Mouse (Mus musculus): ENCODE data around the gene AA467197. TPM values are rescaled to one million over a fixed set of nuclear protein-coding genes. Genes with fewer than 3 reads are reported as not detected.

The AA467197 gene
- polyA plus RNA-seq, 1 experiment from 2014 or later: 0.34 TPM

GRCm38 (mm10) chr2:122617792-122618191 lies 19.0 kb upstream of the AA467197 start:
- Histone ChIP-seq H3K4me3 (replicated peaks) (no peak overlapping the region), H3K36me3 (no peaks in the 10 kb centered on the region), H3K27ac (no peak overlapping the region), H3K4me2 (no peak overlapping the region), H3K9ac (no peak overlapping the region), H3K27me3 (no peaks in the 10 kb centered on the region), H3K4me1 (no peaks in the 10 kb centered on the region), H3K9me3 (replicated peaks) (no peaks in the 10 kb centered on the region)
- 84% methylated on average over 6 of the region's 6 CpGs for WGBS
- ATAC-seq (replicated peaks; ENCODE audit: low FRiP score): no peak

- ATAC-seq (replicated peaks; ENCODE audit: low FRiP score): no peak
- Histone ChIP-seq H3K4me2 (no peak overlapping the region), H3K27ac (no peak overlapping the region), H3K36me3 (no peaks in the 10 kb centered on the region), H3K9ac (no peak overlapping the region), H3K4me3 (replicated peaks) (no peak overlapping the region), H3K9me3 (replicated peaks) (no peaks in the 10 kb centered on the region), H3K4me1 (no peaks in the 10 kb centered on the region), H3K27me3 (no peaks in the 10 kb centered on the region)
- 70% methylated on average over 4 of the region's 4 CpGs for WGBS
Measured at GRCm38 (mm10) chr2:122618719-122619118, 18.1 kb upstream of the AA467197 start.

- 67% methylated on average over 9 of the region's 9 CpGs for WGBS
- Histone ChIP-seq H3K9ac (no peak overlapping the region), H3K4me1 (no peaks in the 10 kb centered on the region), H3K4me2 (no peak overlapping the region), H3K27ac (no peak overlapping the region), H3K36me3 (no peaks in the 10 kb centered on the region), H3K9me3 (replicated peaks) (no peaks in the 10 kb centered on the region), H3K27me3 (0 out of 2 replicates have a peak, but pooled peaks cover 4% of the 10 kb centered on the region), H3K4me3 (replicated peaks) (no peak overlapping the region)
- no peak for ATAC-seq (replicated peaks; ENCODE audit: low FRiP score)
Measured at GRCm38 (mm10) chr2:122621337-122622110, 15.3 kb upstream of the AA467197 start.

GRCm38 (mm10) chr2:122625930-122626329 lies 10.9 kb upstream of the AA467197 start:
- no peaks in the 10 kb centered on the region for H3K36me3 ChIP-seq
- no peak overlapping the region for H3K4me3 ChIP-seq (replicated peaks)
- H3K4me2 ChIP-seq: no peak overlapping the region
- H3K9me3 ChIP-seq (replicated peaks): no peaks in the 10 kb centered on the region
- H3K27ac ChIP-seq: no peak overlapping the region
- 0 out of 2 replicates have a peak, but pooled peaks cover 9% of the 10 kb centered on the region for H3K27me3 ChIP-seq
- peaks cover 7% of the 10 kb centered on the region; the same call in 1 of the 2 replicates for H3K4me1 ChIP-seq
- no peak overlapping the region for H3K9ac ChIP-seq
- no peak for ATAC-seq (replicated peaks; ENCODE audit: low FRiP score)
- WGBS: 32% methylated on average over 7 of the region's 7 CpGs

GRCm38 (mm10) chr2:122628976-122629375 lies 7.8 kb upstream of the AA467197 start:
- ATAC-seq (replicated peaks; ENCODE audit: low FRiP score): no peak
- Histone ChIP-seq H3K4me2 (no peak overlapping the region), H3K4me1 (peaks cover 19% of the 10 kb centered on the region)

GRCm38 (mm10) chr2:122629871-122630270 lies 6.9 kb upstream of the AA467197 start:
- H3K4me3 ChIP-seq (replicated peaks): peak overlapping the region; percentile 98
- peaks cover 19% of the 10 kb centered on the region for H3K4me1 ChIP-seq
- no peaks in the 10 kb centered on the region for H3K9me3 ChIP-seq (replicated peaks)
- H3K36me3 ChIP-seq: peaks cover 22% of the 10 kb centered on the region
- H3K27ac ChIP-seq: no peak overlapping the region
- 64% methylated on average over 6 of the region's 6 CpGs for WGBS
- 0 out of 2 replicates have a peak, but pooled peaks cover 9% of the 10 kb centered on the region for H3K27me3 ChIP-seq
- H3K4me2 ChIP-seq: peak overlapping the region; percentile 95
- H3K9ac ChIP-seq: peak overlapping the region; percentile 89; the same call in 1 of the 2 replicates
- ATAC-seq (replicated peaks; ENCODE audit: low FRiP score): no peak

More at GRCm38 (mm10) chr2:122628976-122629375, 7.8 kb upstream of the AA467197 start:
- Histone ChIP-seq H3K27ac (no peak overlapping the region), H3K4me3 (replicated peaks) (no peak overlapping the region), H3K9ac (no peak overlapping the region), H3K9me3 (replicated peaks) (no peaks in the 10 kb centered on the region), H3K36me3 (peaks cover 18% of the 10 kb centered on the region), H3K27me3 (0 out of 2 replicates have a peak, but pooled peaks cover 9% of the 10 kb centered on the region)
- WGBS: 2% methylated on average over 7 of the region's 7 CpGs

GRCm38 (mm10) chr2:122630465-122631225 lies 6.1 kb upstream of the AA467197 start:
- under 1% methylated on average over 75 of the region's 75 CpGs for WGBS
- H3K4me1 ChIP-seq: peaks cover 19% of the 10 kb centered on the region
- peak overlapping the region; percentile 89 for H3K9ac ChIP-seq
- H3K36me3 ChIP-seq: peaks cover 22% of the 10 kb centered on the region
- H3K4me2 ChIP-seq: peak overlapping the region; percentile 95
- H3K4me3 ChIP-seq (replicated peaks): peak overlapping the region; percentile 98
- 0 out of 2 replicates have a peak, but pooled peaks cover 9% of the 10 kb centered on the region for H3K27me3 ChIP-seq
- no peaks in the 10 kb centered on the region for H3K9me3 ChIP-seq (replicated peaks)
- peak; percentile 88 for ATAC-seq (replicated peaks; ENCODE audit: low FRiP score)
- H3K27ac ChIP-seq: peak overlapping the region; percentile 89

GRCm38 (mm10) chr2:122631226-122631801 lies 5.5 kb upstream of the AA467197 start:
- Histone ChIP-seq H3K4me3 (replicated peaks) (peak overlapping the region; percentile 98), H3K36me3 (peaks cover 22% of the 10 kb centered on the region), H3K4me1 (peaks cover 19% of the 10 kb centered on the region), H3K27ac (peak overlapping the region; percentile 89), H3K9me3 (replicated peaks) (no peaks in the 10 kb centered on the region), H3K27me3 (0 out of 2 replicates have a peak, but pooled peaks cover 5% of the 10 kb centered on the region), H3K9ac (peak overlapping the region; percentile 89), H3K4me2 (peak overlapping the region; percentile 95)
- peak; percentile 66 for ATAC-seq (replicated peaks; ENCODE audit: low FRiP score)
- under 1% methylated on average over 53 of the region's 53 CpGs for WGBS

GRCm38 (mm10) chr2:122637526-122637997 lies 776 bp downstream of the AA467197 start:
- Histone ChIP-seq H3K9me3 (replicated peaks) (no peaks in the 10 kb centered on the region), H3K4me2 (peak overlapping the region; percentile 84), H3K36me3 (peaks cover 19% of the 10 kb centered on the region), H3K9ac (peak overlapping the region; percentile 38; the same call in 1 of the 2 replicates), H3K4me3 (replicated peaks) (peak overlapping the region; percentile 46), H3K4me1 (peaks cover 5% of the 10 kb centered on the region), H3K27me3 (peaks cover 26% of the 10 kb centered on the region), H3K27ac (no peak overlapping the region)
- under 1% methylated on average over 36 of the region's 36 CpGs for WGBS
- ATAC-seq (replicated peaks; ENCODE audit: low FRiP score): peak; percentile 86

GRCm38 (mm10) chr2:122638029-122638428 lies 1.2 kb downstream of the AA467197 start:
- ATAC-seq (replicated peaks; ENCODE audit: low FRiP score): no peak
- Histone ChIP-seq H3K4me1 (peaks cover 5% of the 10 kb centered on the region), H3K27ac (no peak overlapping the region), H3K9me3 (replicated peaks) (no peaks in the 10 kb centered on the region), H3K27me3 (peaks cover 26% of the 10 kb centered on the region), H3K36me3 (peaks cover 14% of the 10 kb centered on the region), H3K9ac (peak overlapping the region; percentile 38; the same call in 1 of the 2 replicates), H3K4me2 (peak overlapping the region; percentile 84), H3K4me3 (replicated peaks) (peak overlapping the region; percentile 46)
- 37% methylated on average over 12 of the region's 12 CpGs for WGBS

GRCm38 (mm10) chr2:122638673-122639072 lies 1.9 kb downstream of the AA467197 start:
- Histone ChIP-seq H3K27me3 (peaks cover 26% of the 10 kb centered on the region), H3K4me2 (no peak overlapping the region), H3K4me3 (replicated peaks) (no peak overlapping the region), H3K4me1 (peaks cover 5% of the 10 kb centered on the region), H3K9me3 (replicated peaks) (no peaks in the 10 kb centered on the region), H3K36me3 (peaks cover 8% of the 10 kb centered on the region; the same call in 1 of the 2 replicates), H3K9ac (no peak overlapping the region), H3K27ac (no peak overlapping the region)
- ATAC-seq (replicated peaks; ENCODE audit: low FRiP score): no peak
- WGBS: 49% methylated on average over 5 of the region's 5 CpGs

Measured in kidney, embryonic 15.5 days (tissue).